Mouse (Mus musculus) embryo, embryonic 10.5 days (tissue): ENCODE measurements at regions not wholly inside any gene's neighbourhood (a gene's known extent, or its start where the extent isn't known, plus 50 kb on each side); places are given as distances from the start of the nearest gene placed in this dataset.
"Not testable (repeated sequence)": the region's sequence is repeated elsewhere in the genome, so short reads cannot be mapped to it uniquely, and the experiment has no call there.

ENCODE experiments used
- DNase-seq: peaks from one replicate; pipeline ENCODE4 v3.0.0-alpha.2; 2015; ENCODE audit warnings: low spot score

DNA sequence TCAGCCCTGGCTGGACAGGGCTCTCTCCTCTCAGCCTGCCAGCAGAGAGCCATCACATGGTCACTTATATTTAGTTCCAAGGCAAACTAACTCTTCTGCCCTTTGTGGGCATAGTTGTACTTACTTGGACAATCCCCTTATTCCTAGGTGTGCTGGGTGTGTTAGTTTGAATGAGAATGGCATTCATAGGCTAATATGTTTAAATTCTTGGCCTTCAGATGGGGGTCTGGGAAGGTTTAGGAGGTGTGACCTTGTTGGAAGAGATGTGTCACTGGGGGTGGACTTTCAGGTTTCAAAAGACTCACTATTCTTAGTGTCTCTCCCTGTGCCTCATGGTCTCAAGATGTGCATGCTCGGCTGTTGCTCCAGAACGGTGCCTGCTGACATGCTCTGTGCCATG is 250.5 kb upstream of the Myo3a start:
- DNase-seq = no peak

DNA sequence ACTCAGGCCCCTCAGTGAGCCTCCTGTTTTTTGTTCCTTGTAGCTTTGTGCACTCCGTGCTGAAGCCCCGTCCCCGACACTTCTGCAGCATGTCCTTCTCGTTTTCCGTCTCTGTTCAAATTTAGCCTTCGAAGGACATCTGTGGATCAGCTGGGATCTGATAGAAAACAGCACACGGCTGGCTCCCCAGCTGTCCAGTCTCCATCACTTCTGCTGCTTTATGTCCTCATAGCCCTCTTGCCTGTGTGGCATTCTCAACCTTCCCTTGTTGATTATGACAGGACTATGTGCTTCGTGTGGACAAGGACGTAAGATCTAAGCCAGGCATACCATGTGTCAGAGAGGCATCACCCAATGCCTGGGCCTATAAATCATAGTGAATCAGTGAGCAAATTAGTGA is 247.1 kb upstream of the Myo3a start:
- DNase-seq = no peak

DNA sequence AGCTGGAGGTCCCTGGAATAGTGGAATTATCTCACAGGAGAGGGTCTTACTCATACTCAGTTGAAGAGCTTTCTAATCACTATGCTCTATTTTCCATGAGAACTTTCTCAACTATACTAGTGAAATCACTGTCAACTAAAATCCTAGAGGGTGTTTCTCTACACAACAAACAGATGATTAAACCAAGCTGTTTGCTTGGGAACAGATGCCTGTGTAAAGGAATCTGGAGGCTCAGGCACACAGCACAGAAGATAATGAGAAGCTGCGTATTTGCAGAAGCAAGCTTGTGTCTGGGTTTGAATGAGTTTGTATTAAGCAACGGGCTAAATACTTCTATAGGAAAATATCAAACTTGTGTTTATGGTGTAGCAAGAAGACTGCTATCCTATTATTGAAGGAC is 202.9 kb upstream of the Myo3a start:
- DNase-seq = no peak

DNA sequence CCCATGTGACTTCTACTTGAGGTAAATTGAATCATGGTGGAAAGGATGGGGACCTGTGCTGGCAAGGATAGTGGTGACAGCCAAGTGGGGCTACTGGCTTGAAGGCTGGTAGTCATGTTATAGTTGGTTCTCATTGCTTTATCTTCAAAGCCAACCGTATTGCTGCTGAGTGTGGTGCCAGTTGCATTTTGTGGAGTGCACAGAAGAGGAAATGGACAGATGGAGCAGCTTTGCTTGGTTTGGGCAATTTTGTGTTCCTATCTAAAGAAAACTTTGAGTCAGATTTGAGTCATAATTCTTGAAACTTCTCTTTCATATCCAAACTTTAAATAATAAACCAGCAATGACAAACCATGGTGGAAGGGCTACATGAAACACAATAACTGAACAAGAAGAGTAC is 200.5 kb upstream of the Myo3a start:
- DNase-seq = no peak

DNA sequence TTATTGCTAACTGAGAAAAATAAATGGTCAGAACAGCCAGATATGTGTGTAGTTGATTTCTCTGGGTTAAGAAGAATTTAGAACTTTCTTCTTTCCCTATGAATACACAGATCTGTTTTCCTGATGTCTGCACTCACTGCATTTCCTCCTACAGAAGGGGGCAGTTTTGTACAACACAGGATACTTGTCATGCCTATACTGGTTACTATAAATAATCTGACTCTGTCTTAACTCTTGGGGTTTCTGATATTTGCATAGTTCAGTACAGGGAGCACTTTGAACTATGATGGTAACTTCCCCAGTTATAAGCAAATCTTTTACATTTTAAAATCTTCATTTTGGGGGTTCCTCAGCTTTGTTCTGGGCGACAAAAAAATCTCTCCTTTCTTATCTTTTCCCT is 198.7 kb upstream of the Myo3a start:
- no peak for DNase-seq

DNA sequence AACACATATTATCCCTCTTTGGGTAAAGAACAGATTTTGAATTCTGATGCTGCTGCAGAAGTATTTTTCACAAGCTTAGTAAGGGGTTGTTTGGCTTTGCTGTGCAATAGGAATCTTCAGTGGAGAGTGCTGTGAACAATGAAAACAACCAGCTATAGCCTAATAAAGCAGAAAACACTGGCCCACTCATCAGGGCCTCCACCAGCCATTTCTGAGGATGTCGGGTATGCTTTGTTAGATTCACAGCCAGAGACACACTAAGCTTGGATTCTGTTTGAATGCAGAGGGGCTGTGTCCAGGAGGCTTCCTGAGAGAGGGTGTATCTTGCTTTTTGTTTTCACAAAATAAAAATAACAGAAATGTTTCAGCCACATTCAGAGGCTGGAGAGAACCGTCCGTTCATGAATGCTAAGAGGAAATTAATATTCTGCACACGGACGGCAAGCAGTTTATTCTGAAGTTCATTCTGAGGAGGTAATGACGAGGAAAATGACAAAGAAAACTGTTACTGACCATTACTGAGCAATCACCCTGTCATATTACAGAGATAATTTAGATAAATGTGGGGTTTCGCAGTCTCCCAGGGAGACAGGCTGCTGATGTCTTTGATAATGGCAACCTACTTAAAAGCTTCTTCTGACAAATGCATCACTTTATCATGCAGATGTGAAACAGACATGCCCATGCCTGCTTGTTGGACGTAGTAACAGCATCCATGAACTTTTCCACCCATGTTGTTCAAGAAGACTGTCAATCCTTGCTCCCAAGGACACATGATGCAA is 198.1 kb upstream of the Myo3a start:
- peak; percentile 32 for DNase-seq

DNA sequence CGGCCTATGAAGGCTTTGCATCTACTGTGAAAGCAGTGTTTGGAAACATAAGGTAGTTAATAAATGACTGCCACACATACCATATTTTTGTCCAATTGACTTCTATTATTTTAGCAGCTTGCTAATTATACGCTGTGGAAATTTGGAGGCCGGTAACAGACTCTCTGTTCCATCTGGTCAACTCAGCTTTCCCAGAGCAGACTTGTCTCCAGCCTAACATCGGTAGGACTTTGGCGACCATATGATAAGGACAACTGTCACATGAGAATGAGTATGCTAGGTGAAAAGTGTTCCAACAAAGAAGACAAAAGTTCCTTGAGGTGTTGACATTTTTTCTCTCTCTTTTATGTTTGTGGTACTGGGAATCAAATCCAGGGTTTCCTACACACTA is 197.5 kb upstream of the Myo3a start:
- no peak for DNase-seq

DNA sequence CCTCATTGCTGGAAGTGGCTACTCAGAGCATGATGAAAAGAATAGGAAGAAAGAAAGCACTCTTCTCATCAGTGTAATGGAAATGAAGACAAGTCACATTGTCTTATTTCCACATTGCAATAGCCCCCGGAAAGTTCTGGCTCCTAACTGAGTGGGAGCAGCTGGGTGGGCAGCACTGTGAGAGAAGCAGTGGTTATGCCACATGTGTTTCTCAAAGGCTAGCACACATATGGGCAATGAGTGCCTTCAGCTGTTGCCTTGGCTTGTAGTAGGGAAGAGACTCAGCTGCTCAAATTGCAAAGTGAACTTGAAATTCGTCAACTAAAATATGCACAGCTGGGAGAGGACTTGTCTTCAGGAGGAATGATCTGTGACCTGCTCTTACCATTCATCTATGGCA is 190.5 kb upstream of the Myo3a start:
- DNase-seq = no peak

DNA sequence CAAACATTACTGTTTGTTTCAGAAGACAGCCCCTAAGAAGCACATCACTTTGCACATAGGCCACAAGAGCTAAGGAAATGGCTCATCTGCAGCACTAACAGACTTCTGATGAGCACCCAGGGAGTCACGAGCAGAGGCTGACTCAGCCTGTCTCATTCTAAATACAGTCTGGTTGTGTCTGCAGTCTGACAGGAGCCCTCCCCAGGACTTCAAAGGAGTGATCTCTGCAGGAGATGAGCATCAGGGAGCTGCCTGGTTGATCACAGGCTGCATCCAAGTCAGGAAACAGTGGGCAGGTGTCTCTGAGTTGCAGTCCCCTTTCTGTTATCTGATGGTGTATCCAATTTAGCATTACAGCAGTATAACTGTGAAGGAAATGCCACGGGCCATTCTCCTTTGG is 188.5 kb upstream of the Myo3a start:
- no peak for DNase-seq

DNA sequence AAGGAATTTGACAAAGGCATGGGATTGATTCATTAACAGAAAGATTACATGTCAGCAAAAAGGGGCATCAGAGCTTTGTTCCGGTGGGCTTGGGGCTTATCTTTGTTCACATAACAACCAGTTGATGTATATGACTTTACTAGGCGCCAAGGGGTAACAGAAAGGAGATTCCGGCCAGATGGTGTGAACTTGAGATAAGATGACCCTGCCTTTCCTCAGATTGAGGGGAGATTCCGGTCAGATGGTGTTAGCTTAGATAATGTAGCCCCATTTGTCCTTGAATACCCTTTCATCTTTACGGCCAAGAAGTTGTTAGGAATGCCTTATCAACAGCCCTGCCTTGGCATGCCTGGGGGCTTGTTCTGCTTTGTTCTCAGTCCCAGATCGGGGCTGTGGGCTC is 183.4 kb upstream of the Myo3a start:
- DNase-seq = not testable (repeated sequence)

DNA sequence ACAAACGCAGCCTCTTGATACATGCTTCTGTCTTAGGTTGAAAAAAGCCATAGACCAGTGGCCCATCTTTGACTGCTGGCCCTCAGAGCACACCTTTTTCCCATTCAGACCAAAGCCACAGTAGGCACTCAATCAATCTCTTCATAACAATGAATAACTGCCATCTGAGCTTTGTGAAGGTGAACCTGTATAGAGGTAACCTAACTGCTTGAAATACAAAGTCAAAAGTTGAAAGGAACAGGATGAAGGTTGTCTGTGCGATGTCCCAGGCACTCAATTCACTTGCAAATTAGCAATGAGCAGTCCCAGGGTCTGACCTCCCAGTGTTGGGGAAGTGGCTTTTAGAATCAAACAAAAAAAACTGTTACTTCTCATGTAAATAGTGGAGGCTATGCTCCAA is 182.4 kb upstream of the Myo3a start:
- no peak for DNase-seq

DNA sequence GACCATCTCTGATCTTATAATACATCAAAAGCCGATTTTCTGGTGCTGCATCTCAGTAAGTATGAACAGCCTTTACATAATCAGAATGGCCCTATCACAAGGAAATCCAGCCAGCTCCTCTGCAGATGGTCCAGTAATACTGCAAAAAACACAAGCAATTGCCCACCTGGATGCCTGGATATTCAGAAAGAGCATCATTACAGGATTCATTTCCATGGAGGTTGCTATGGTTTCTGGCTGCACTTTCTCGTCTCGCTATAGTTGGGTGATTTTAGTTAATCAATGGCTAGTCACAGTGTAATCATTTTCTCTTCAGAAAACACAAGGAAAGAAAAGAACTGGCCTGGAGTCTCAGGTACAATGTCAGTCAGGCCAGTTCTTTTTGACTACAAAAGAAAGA is 179.8 kb upstream of the Myo3a start:
- DNase-seq = no peak

DNA sequence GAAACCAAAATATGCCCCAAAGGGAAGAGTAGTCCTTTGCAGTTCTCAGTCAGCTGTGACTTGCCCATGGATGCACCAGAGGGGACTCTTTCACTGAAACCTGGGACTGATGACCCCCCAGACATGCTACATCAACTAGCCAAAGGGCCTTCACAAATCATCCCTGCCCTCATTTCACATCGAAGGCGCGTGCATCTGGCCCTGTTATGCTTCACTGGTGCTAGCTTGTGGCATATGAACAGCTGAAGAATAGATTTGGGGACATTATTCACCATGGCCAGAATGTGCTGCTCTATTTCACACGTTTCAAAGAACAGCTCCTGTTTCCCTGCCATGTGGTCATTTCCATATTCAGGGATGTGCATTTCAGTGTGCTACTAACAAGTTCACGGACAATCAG is 160.8 kb upstream of the Myo3a start:
- no peak for DNase-seq

DNA sequence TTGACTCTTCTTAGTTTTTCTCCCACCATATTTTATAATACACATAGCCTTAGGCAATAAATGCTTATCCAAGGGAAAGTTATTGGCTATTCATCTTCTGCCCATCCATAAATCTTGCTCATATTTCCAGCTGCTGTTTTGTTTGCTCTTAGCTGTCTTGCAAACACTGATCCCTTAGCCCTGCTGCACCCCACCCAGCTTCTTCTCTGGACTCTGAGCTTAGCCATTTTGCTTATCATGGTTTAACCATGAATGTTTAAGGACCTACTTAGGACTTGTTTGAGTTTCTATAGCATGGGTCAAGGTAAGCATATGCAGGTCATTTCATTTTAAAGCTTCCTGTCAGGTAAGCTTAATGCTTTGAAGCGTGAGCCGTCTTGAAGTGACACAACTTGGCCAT is 130.5 kb upstream of the Myo3a start:
- no peak for DNase-seq

DNA sequence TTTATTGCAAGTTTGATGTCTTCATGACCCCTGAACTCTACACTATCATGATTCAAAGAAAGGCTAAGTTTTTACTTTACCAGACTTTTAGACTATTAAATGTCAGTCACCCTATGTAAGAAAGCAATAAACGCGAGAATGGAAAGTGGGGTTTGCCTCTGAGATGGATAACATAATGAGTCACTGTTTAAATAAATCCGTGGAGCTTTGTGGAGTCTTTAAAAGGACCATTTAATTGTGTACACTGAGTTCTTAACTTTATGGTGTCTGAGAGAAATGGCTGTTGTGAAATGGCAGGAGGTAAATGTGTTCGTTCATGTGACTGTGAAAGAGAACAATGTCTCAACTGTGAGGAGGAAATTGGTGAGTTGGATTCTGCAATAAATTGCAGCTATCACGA is 122.2 kb upstream of the Myo3a start:
- DNase-seq = peak; percentile 22

DNA sequence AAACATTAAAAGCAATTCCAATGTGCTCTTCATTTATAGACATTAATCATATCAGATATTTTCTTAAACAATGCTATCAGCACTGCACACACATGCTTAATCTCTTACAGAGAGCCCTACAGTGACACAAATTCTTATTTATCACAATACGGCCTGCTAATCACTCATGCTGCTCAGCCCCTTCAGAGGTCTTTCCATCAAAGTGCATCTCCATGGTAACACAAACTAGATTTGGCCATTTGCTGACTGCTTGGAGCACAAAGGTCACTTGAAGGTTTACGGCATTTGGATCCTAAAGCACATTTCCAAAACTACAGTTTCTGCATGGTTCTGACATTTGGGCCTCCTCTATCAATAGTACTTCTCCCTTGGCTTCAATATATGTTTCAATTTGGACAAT is 77.6 kb upstream of the Myo3a start:
- peak; percentile 65 for DNase-seq

DNA sequence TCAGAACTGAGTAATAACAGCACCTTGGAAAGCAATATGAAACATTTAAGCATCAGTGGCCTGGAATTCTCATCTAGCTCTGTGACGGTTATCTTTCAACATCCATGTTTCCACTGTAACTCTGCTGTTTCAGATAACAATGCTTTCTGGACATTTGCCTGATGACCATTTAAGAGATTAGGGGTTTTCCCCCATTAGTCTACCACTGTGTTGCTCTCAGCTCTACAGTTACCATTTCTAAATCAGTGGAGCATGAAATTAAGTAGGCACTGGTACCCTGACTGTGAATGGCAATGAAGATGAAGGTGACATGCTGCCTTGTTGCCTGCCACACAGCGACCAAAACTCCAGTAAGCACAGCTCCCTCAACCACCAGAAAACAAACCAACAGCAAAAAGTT is 70.7 kb upstream of the Myo3a start:
- DNase-seq = no peak

DNA sequence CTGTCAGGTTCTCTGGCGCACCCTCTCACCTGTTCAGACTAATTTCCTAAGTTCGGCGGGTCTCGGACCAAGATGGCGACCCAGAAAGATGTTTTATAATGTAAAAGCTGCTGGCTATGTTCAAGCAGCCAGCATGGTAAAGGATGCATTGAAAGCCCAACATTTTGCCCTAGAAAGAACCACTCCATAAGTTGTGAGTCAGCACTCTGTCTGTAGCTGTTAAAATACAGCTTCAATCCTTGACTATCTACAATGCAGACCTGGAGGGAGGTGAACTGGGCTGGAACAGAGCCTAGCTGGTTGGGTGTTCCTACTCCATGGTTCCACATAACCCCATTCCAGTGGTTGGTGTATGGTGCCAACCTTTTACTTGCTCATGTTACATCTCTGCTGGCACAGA is 61.9 kb upstream of the Myo3a start:
- no peak for DNase-seq

DNA sequence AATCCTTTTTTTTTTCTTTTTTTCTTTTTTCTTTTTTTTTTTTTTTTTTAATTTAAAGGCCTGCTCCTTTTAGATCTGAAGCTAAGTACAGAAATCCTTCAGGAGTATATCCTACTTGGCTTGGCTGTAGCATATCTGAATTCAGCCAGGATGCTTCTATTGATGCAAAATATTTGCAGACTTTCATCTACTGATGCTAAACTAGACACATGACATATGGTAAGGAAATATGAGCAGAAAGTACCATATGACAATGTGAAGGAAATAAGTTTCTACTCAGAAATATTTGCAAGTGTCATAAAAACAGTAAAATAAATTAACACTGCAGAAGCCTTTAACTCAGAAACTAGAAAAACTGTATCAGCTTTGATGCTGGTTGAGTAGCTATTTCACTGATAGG is 61.4 kb upstream of the Myo3a start:
- no peak for DNase-seq
